Mouse (Mus musculus) olfactory bulb, adult 2 months (tissue): Measurements from ENCODE around the gene Plbd2.

Experiments used
- CTCF ChIP-seq: fragments of 200-500 bp; IDR thresholded peaks from 2 replicates; pipeline ENCODE4 v1.5.1; 2012; ENCODE audit warnings: low read depth, mild to moderate bottlenecking, low read length, moderate library complexity; ENCODE audit not compliant: insufficient read depth
- POLR2A ChIP-seq: fragments of 200-500 bp; IDR thresholded peaks from 2 replicates; pipeline ENCODE4 v1.6.1; 2012; ENCODE audit warnings: mild to moderate bottlenecking, low read depth, low read length, moderate library complexity; ENCODE audit not compliant: insufficient read depth

DNA sequence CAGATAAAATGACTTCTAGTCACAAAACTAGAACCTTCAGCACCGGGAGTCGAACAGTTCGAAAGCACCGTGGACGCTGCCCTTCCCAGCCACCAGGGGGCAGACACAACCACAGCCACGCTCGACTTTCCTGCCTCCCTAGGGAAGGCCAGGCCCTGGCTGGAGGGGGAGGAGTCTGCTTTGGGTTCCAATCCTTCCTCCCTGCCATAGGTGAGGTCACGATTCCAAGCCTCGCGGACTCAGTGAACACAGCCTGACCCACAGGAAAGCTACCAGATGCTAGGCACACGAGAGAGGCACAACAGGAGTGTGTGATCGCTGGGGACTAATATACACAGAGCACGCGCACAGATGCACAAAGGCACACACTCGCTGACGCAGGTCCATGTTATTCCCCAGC, 1.9 kb upstream of the Plbd2 start:
- TF ChIP-seq CTCF (peak; percentile 85), POLR2A (no peak)
